Mouse (Mus musculus): ENCODE data around the gene Mfsd13b. TPM values are rescaled to one million over a fixed set of nuclear protein-coding genes. Genes with fewer than 3 reads are reported as not detected.
"Not testable (repeated sequence)": the region's sequence is repeated elsewhere in the genome, so short reads cannot be mapped to it uniquely, and the experiment has no call there.

Gene Mfsd13b
- polyA plus RNA-seq (2015; fragmentation: Nextera tagmentation; extraction: Ambion mirVana) = 0.22 and 0.28 TPM in 2 replicates

GRCm38 (mm10) chr7:120982200-120982841 lies at the start of gene Mfsd13b, which contains the start of gene Cdr2:
Mfsd13b (plus strand) TSS chr7:120982509.
Cdr2 (minus strand) TSS chr7:120982312.
- no peaks in the 10 kb centered on the region for H3K9me3 ChIP-seq (replicated peaks)
- peak within 1 kb of the TSS; percentile 93 for H3K4me3 ChIP-seq (replicated peaks)
- H3K27me3 ChIP-seq (replicated peaks) = no peaks in the 10 kb centered on the region
- peak within 1 kb of the TSS; percentile 78 for H3K27ac ChIP-seq (replicated peaks)
- under 1% methylated on average over 45 of the region's 46 CpGs for whole genome bisulfite sequencing
- H3K9ac ChIP-seq (replicated peaks) = peak within 1 kb of the TSS; percentile 81
- no peaks in the 10 kb centered on the region for H3K36me3 ChIP-seq
- ATAC-seq (ENCODE audit: low FRiP score) = peak; percentile 97
- H3K4me1 ChIP-seq = peaks cover 27% of the 10 kb centered on the region
- H3K4me2 ChIP-seq = peak within 1 kb of the TSS; percentile 90

DNA sequence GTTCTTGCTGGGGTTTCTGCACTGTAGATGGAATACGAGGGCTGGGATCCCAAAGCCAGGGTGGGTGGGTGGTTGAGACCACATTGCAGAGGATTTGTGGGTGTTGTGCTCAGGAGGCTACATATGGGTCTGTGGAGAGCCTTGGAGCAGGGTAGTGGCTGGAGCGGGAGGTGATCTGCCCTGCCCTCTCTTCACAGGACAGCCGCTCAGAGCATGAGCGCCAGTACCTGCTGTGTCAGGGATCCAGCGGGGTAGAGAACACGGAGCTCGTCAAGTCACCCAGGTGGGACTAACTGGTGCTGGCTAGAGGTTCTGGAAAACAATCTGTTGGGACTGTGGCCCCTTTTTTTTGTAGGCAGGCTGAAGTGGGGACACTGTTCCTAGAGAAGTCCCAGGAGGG lies 49.2 kb upstream of the Mfsd13b start:
- no peak overlapping the region for H3K4me3 ChIP-seq (replicated peaks)
- H3K4me1 ChIP-seq = no peaks in the 10 kb centered on the region
- no peaks in the 10 kb centered on the region for H3K9me3 ChIP-seq (replicated peaks)
- H3K27me3 ChIP-seq (replicated peaks) = no peaks in the 10 kb centered on the region
- no peak overlapping the region for H3K4me2 ChIP-seq
- ATAC-seq (ENCODE audit: low FRiP score) = no peak
- H3K27ac ChIP-seq (replicated peaks) = no peak overlapping the region
- H3K36me3 ChIP-seq = peaks cover 88% of the 10 kb centered on the region
- WGBS = 96% methylated on average over 7 of the region's 7 CpGs
- H3K9ac ChIP-seq (replicated peaks) = no peak overlapping the region

DNA sequence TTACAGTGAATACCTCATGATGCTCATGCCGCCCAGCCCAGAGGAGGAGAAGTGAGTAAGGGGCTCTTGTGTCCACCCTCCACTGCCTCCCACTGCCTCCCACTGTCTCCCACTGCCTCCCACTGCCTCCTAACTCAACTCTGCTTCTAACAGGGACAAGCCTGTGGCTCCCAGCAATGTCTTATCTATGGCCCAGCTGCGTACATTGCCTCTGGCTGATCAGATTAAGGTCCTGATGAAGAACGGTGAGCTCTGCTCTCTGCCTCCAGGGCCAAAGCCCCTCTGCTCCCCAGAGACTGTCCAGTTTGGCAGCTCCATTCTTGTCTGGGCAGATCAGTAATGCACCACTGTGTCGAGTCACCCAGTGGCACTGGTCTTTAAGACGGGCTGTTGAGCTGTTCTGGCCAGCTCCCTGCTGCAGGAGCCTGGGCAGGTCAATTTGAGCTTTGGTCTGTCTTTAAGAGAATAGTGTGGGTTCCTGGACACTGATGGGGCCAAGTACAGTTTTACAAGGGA lies 48.6 kb upstream of the Mfsd13b start:
- ATAC-seq (ENCODE audit: low FRiP score) = no peak
- Histone ChIP-seq H3K9me3 (replicated peaks) (no peaks in the 10 kb centered on the region), H3K36me3 (peaks cover 88% of the 10 kb centered on the region), H3K4me2 (no peak overlapping the region), H3K27me3 (replicated peaks) (no peaks in the 10 kb centered on the region), H3K9ac (replicated peaks) (no peak overlapping the region), H3K4me1 (no peaks in the 10 kb centered on the region), H3K4me3 (replicated peaks) (no peak overlapping the region), H3K27ac (replicated peaks) (no peak overlapping the region)
- WGBS = 91% methylated on average over 4 of the region's 5 CpGs

DNA sequence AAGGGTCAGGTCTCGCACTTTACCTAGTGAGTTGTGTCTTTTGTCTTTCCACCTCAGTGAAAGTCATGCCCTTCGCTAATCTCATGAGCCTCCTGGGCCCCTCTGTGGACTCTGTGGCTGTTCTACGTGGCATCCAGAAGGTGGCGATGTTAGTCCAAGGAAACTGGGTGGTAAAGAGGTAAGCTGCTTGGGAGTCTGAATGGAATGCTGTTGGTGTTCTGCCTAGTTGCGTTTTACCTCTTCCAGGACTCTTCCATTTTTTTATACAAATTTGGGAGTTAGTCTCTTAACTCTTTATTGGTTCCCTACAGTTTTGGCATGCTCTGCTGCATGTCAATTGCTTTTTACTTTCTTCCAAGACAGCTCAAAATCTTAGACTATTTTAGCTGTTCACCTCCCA lies 47.6 kb upstream of the Mfsd13b start:
- Histone ChIP-seq H3K4me2 (no peak overlapping the region), H3K9me3 (replicated peaks) (no peaks in the 10 kb centered on the region), H3K27me3 (replicated peaks) (no peaks in the 10 kb centered on the region), H3K4me3 (replicated peaks) (no peak overlapping the region), H3K36me3 (peaks cover 88% of the 10 kb centered on the region), H3K9ac (replicated peaks) (no peak overlapping the region), H3K4me1 (no peaks in the 10 kb centered on the region), H3K27ac (replicated peaks) (no peak overlapping the region)
- ATAC-seq (ENCODE audit: low FRiP score) = 0 out of 2 replicates have a peak, but pooled peaks have one; percentile 40
- 37% methylated on average over 5 of the region's 5 CpGs for WGBS

DNA sequence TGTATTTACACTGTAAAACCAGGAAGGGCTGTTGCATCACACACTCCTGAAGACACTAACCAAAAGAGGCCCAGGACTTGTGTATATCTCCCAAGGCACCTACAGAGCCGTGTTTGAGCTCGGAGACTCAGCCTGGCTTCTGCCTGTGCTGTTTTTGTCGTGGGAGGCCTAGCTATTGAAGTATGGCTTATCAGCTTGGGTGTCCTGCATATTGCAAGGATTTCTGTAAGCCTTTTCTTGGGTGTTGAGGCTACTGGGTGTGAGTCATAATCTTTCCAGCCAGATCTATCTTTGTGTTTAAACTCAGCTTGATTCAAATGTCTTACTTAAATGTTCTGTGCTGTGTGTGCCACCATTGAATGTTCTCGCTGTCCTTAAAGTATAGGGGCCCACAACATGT lies 45.8 kb upstream of the Mfsd13b start:
- WGBS = 91% methylated on average over 4 of the region's 4 CpGs
- peaks cover 90% of the 10 kb centered on the region for H3K36me3 ChIP-seq
- H3K9ac ChIP-seq (replicated peaks) = no peak overlapping the region
- no peak overlapping the region for H3K4me2 ChIP-seq
- H3K4me1 ChIP-seq = no peaks in the 10 kb centered on the region
- no peaks in the 10 kb centered on the region for H3K27me3 ChIP-seq (replicated peaks)
- no peak overlapping the region for H3K4me3 ChIP-seq (replicated peaks)
- H3K27ac ChIP-seq (replicated peaks) = no peak overlapping the region
- ATAC-seq (ENCODE audit: low FRiP score) = no peak
- no peaks in the 10 kb centered on the region for H3K9me3 ChIP-seq (replicated peaks)

DNA sequence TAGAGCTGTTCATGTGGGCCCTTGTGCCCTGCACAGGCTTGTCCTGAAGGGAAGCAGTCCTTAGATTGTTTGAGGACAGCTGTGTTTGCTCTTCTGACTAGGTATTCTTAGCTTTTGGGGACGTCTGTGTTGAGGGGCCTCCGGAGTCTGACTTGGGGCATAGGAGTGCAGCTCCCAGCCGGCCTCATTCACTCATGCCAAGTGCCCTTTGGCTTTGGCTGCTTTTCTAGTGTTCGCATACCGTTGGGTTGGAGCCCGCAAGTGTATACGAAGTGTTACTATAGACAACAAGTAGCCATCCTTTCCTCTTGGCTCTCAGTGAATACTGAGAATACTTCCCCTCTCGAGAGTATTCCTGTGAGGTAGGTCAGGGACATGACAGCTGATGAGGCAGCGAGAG lies 44.1 kb upstream of the Mfsd13b start:
- WGBS = 81% methylated on average over 9 of the region's 9 CpGs
- H3K9ac ChIP-seq (replicated peaks) = no peak overlapping the region
- H3K27me3 ChIP-seq (replicated peaks) = no peaks in the 10 kb centered on the region
- peaks cover 83% of the 10 kb centered on the region for H3K36me3 ChIP-seq
- no peaks in the 10 kb centered on the region for H3K4me1 ChIP-seq
- no peak overlapping the region for H3K4me2 ChIP-seq
- no peak overlapping the region for H3K4me3 ChIP-seq (replicated peaks)
- H3K9me3 ChIP-seq (replicated peaks) = no peaks in the 10 kb centered on the region
- no peak overlapping the region for H3K27ac ChIP-seq (replicated peaks)
- ATAC-seq (ENCODE audit: low FRiP score) = no peak

- 95% methylated on average over 12 of the region's 12 CpGs for WGBS
- Histone ChIP-seq H3K9me3 (replicated peaks) (no peaks in the 10 kb centered on the region), H3K4me2 (no peak overlapping the region), H3K36me3 (peaks cover 79% of the 10 kb centered on the region), H3K9ac (replicated peaks) (no peak overlapping the region), H3K4me3 (replicated peaks) (no peak overlapping the region), H3K27me3 (replicated peaks) (no peaks in the 10 kb centered on the region), H3K27ac (replicated peaks) (no peak overlapping the region), H3K4me1 (no peaks in the 10 kb centered on the region)
- no peak for ATAC-seq (ENCODE audit: low FRiP score)
These were observed 42.0 kb upstream of the Mfsd13b start for GRCm38 (mm10) chr7:120940343-120940742.

DNA sequence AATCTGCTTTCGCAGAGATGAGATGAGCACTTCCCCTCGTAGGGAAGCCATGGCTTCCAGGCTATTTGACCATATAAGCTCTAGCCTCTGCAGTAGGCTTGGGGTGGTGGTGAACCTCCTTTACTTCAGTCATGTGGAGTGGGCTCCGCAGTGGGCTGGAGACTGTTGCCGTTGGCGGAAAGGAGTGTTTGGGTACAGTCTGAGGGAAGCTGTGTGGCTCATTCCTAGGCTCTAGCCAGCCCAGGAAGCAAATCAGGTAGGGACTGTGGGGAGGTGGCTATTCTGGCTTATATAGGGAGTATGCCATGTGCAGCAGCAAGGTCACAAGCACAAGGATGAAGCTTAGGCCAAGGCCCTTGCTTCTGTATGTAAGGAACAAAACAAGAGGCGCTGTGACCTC lies 41.1 kb upstream of the Mfsd13b start:
- Histone ChIP-seq H3K9ac (replicated peaks) (no peak overlapping the region), H3K4me2 (no peak overlapping the region), H3K27ac (replicated peaks) (no peak overlapping the region), H3K4me1 (no peaks in the 10 kb centered on the region), H3K4me3 (replicated peaks) (no peak overlapping the region), H3K36me3 (peaks cover 79% of the 10 kb centered on the region), H3K27me3 (replicated peaks) (no peaks in the 10 kb centered on the region), H3K9me3 (replicated peaks) (no peaks in the 10 kb centered on the region)
- ATAC-seq (ENCODE audit: low FRiP score) = no peak
- 97% methylated on average over 6 of the region's 6 CpGs for WGBS

DNA sequence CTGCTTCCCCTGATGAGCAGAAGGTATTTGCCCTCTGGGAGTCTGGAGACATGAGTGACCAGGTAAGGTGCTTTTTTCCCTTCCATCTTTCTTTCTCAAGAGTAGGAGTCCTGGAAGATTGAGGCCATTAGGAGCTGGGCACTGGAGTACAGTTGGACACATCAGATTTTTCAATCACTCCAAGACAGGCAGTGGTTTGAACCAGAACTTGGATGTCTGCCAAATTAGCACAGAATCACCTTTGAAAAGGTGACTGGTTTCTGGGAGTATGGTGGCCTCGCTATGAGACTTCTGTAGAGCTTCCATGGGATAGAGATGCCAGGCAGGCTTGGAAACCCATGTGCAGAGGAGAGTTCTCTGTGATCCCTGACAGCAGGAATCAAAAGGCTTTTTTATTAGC lies 39.8 kb upstream of the Mfsd13b start:
- H3K4me2 ChIP-seq = no peak overlapping the region
- H3K36me3 ChIP-seq = peaks cover 68% of the 10 kb centered on the region
- 96% methylated on average over 1 of the region's 1 CpGs for WGBS

DNA sequence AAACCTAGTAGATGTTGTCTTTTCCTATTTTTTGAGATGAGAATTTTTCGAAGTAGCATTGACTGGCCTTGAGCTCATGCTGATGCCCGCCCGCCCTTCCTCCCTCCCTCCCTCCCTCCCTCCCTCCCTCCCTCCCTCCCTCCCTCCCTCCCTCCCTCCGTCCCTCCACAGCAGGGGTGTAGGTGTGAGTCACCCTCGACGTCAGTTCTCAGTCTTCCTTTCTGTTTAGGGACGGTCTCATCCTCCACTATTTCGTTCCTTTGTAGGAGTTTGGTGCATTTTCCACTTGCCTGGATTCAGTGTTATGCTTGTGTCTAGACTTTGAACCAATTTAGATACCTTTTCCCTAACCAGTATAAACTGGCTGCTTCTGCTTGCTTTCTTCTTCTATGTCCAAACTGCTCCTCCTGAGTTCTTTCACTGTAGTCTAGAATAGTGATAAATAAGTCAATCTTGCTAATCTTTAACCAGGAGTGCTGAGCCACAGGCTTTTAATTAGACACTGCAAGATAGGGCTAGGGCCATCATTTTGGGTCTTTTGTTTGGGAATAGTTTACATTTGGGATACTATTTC lies 38.3 kb upstream of the Mfsd13b start:
- 73% methylated on average over 7 of the region's 8 CpGs for WGBS
- H3K4me1 ChIP-seq = no peaks in the 10 kb centered on the region
- no peak overlapping the region for H3K4me2 ChIP-seq
- no peak overlapping the region for H3K9ac ChIP-seq (replicated peaks)
- no peaks in the 10 kb centered on the region for H3K9me3 ChIP-seq (replicated peaks)
- ATAC-seq (ENCODE audit: low FRiP score) = no peak
- H3K36me3 ChIP-seq = peaks cover 58% of the 10 kb centered on the region
- H3K4me3 ChIP-seq (replicated peaks) = no peak overlapping the region
- H3K27ac ChIP-seq (replicated peaks) = no peak overlapping the region
- no peaks in the 10 kb centered on the region for H3K27me3 ChIP-seq (replicated peaks)

More for the DNA sequence above, 39.8 kb upstream of the Mfsd13b start:
- Histone ChIP-seq H3K9ac (replicated peaks) (no peak overlapping the region), H3K9me3 (replicated peaks) (no peaks in the 10 kb centered on the region), H3K27ac (replicated peaks) (no peak overlapping the region), H3K4me1 (no peaks in the 10 kb centered on the region), H3K27me3 (replicated peaks) (no peaks in the 10 kb centered on the region), H3K4me3 (replicated peaks) (no peak overlapping the region)
- no peak for ATAC-seq (ENCODE audit: low FRiP score)

DNA sequence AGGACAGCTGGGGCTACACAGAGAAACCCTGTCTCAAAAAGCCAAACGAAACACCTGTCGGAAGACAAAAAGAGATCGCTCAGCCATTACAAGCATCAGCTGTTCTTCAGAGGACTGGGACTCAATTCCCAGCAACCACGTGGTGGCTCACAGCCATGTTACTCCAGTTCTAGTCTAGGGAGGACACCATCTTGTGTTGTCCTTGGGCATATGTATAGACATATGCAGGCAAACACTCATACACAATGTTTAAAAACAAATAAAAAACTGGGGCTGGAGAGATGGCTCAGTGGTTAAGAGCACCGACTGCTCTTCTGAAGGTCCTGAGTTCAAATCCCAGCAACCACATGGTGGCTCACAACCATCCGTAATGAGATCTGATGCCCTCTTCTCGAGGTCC lies 28.7 kb upstream of the Mfsd13b start:
- not testable (repeated sequence) for H3K9me3 ChIP-seq (replicated peaks); H3K4me1 ChIP-seq; H3K27me3 ChIP-seq (replicated peaks); H3K4me3 ChIP-seq (replicated peaks); H3K4me2 ChIP-seq; H3K27ac ChIP-seq (replicated peaks); H3K9ac ChIP-seq (replicated peaks); ATAC-seq (ENCODE audit: low FRiP score)
- WGBS = 84% methylated on average over 7 of the region's 7 CpGs
- H3K36me3 ChIP-seq = peaks cover 40% of the 10 kb centered on the region

DNA sequence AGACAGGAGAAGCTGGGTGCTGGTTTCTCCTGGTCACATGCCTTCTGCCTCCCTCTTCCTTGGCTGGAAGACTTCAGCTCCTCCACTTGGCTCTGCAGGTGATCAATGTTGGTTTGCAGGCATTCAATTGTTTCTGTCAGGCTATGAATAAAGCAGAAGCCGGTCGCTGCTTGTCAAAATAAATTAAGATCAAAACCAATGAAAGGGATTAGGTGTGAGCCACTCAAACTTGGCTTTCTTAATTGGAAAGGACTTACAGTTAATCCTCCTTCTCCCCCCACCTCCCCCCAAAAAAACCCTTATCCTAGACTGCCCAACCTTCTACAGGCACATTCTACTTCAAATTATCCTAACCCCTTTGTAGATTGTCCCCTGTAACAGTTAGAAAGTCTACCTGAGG lies 22.2 kb upstream of the Mfsd13b start:
- 88% methylated on average over 2 of the region's 2 CpGs for WGBS
- no peak overlapping the region for H3K9ac ChIP-seq (replicated peaks)

More for the DNA sequence above, 22.2 kb upstream of the Mfsd13b start:
- Histone ChIP-seq H3K4me1 (no peaks in the 10 kb centered on the region), H3K9me3 (replicated peaks) (no peaks in the 10 kb centered on the region), H3K4me3 (replicated peaks) (no peak overlapping the region), H3K27ac (replicated peaks) (no peak overlapping the region), H3K4me2 (no peak overlapping the region), H3K36me3 (peaks cover 41% of the 10 kb centered on the region), H3K27me3 (replicated peaks) (no peaks in the 10 kb centered on the region)
- ATAC-seq (ENCODE audit: low FRiP score) = no peak
